Mouse (Mus musculus): ENCODE results near the gene Osgin1.

The Osgin1 gene

GRCm38 (mm10) chr8:119433582-119434174 is at the start of gene Osgin1:
Gene Osgin1 (plus strand): TSS chr8:119434124.
- no peak for DNase-seq (ENCODE audit: inconsistent age in 2 of 2, low spot score in 1 of 2)

GRCm38 (mm10) chr8:119384478-119384877 is 49.4 kb upstream of the Osgin1 start:
- DNase-seq (ENCODE audit: inconsistent age in 2 of 2, low spot score in 1 of 2): peak; percentile 52 to 91

- DNase-seq (ENCODE audit: inconsistent age in 2 of 2, low spot score in 1 of 2): no peak
These were observed 48.1 kb upstream of the Osgin1 start for GRCm38 (mm10) chr8:119385854-119386253.

- no peak for DNase-seq (ENCODE audit: inconsistent age in 2 of 2, low spot score in 1 of 2)
These were observed 46.9 kb upstream of the Osgin1 start for GRCm38 (mm10) chr8:119386988-119387387.

DNA sequence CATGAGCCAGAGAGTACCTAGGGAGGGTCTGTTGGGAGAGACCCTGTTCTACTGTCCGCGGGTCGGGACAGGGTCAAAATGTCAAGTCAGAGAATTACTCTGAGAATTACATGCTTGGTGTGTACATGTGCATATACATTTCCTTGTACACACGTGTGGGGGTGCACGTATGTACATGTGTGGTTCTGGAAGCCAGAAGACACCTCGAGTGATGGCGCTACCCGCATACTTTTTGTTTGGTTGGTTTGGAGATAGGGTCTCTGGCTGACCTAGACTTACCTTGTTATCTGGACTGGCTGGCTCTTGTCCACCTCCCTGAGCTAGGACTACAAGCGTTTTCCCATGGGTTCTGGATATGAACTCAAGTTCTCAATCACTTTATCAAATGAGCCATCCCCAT is 39.8 kb upstream of the Osgin1 start:
- peak in 1 of 2 experiments; percentile 35 for DNase-seq (ENCODE audit: inconsistent age in 2 of 2, low spot score in 1 of 2)

DNA sequence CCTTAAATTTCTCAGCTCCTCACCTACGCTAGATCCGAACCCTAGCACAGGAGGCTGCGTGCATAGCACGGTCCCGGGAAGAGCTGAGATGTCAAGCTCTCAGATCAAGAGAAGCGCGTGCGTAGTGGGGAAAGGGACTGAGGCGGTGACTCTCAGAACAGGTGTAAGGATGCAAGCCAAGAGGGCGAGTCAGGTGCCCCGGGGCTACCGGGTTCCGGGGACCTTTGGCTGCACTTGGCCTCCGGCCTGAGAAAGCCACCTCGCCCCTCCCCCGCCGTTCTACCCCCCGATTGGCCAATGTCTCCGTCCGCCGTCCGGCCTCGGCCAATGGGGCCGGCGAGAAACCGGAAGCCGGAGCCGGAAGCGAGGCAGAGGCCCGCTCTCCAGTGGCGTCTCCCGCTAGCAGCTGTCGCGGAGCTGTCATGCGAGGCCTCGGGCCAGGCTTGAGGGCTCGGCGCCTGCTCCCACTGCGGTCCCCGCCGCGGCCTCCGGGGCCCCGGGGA is 39.3 kb upstream of the Osgin1 start, which contains the start of gene Mlycd:
Gene Mlycd (plus strand): TSS at position 355 of the 503 bp plus-strand sequence.
- DNase-seq (ENCODE audit: inconsistent age in 2 of 2, low spot score in 1 of 2): peak; percentile 95 to 98

GRCm38 (mm10) chr8:119395072-119395950 is 38.6 kb upstream of the Osgin1 start:
- peak in 1 of 2 experiments; percentile 67 for DNase-seq (ENCODE audit: inconsistent age in 2 of 2, low spot score in 1 of 2)

DNA sequence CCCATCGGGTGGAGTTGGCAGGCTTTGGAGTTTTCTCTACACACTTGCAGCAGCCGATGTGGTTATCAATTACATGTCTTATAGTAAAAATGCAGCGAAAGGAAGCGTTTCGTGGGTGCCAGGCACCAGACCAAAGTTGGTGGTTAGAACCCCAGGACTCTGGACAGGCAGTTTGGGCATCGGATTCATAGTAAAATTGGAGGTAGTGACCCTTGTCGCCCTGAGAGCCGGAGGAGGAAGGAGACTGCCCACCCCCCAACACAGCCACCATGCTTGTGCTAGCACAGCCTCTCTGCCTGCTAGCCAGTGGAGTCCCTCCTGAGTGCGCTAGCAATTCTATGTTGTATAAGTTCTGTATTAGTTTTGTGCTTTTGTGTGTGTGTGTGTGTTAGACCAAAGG is 35.4 kb upstream of the Osgin1 start:
- no peak for DNase-seq (ENCODE audit: inconsistent age in 2 of 2, low spot score in 1 of 2)

- no peak for DNase-seq (ENCODE audit: inconsistent age in 2 of 2, low spot score in 1 of 2)
These were observed 34.7 kb upstream of the Osgin1 start for GRCm38 (mm10) chr8:119399255-119399654.

DNA sequence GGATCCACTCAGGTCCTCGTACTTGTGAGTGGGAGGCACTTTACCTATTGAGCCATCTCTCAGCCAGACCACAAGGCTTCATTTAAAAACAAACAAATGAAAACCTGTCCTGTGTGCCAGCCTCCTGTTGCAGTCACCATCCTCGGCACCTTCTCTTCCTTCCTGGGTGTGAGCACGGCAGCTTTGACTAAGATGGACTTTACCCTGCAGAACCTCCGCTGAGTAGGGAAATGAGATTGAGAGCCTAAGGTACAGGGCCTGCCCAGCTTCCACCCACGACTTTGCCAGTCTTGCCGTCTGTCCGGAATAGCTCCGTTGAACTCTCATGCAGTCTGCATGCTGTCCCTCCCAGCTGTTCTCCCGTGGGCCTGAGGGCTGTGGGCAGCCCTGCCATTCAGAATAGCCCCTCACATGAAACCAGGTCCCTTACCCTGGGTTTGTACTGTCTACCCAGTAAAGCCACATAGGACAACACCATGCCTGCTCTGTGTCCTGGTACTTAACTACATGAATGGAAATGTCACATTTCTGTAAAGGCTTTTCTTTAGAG is 33.7 kb upstream of the Osgin1 start:
- no peak for DNase-seq (ENCODE audit: inconsistent age in 2 of 2, low spot score in 1 of 2)

- no peak for DNase-seq (ENCODE audit: inconsistent age in 2 of 2, low spot score in 1 of 2)
These were observed 33.0 kb upstream of the Osgin1 start for GRCm38 (mm10) chr8:119400904-119401303.

DNA sequence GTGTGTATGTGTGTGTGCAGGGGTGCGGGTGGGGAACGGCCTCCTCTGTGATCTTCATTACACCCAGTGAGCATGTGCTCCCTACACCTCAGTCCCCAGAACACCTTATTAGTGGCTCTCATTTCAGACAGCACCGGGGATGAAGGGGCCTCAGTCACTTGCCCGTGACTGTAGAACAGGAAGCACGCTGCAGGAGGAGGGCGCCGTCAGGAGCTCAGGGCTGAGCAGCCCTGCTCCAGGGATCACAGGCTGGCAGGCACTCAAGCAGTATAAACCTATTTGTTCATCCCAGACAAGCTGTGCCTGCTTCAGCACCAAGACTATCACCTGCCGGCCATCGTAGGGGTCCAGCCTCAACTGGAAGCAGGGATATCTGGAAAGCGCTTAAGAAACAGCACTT is 30.0 kb upstream of the Osgin1 start:
- DNase-seq (ENCODE audit: inconsistent age in 2 of 2, low spot score in 1 of 2): no peak

DNA sequence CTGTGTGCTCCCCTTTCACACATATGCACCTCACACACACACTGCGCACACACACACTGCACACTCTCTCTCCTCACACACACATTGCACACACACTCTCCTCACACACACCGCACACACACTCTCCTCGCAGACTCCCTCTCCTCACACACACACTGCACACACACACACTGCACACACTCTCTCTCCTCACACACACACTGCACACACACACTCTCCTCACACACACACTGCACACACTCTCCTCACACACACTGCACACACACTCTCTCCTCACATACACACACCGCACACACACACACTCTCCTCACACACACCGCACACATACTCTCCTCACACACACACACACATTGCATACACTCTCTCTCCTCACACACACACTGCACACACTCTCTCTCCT is 29.3 kb upstream of the Osgin1 start:
- no peak for DNase-seq (ENCODE audit: inconsistent age in 2 of 2, low spot score in 1 of 2)

DNA sequence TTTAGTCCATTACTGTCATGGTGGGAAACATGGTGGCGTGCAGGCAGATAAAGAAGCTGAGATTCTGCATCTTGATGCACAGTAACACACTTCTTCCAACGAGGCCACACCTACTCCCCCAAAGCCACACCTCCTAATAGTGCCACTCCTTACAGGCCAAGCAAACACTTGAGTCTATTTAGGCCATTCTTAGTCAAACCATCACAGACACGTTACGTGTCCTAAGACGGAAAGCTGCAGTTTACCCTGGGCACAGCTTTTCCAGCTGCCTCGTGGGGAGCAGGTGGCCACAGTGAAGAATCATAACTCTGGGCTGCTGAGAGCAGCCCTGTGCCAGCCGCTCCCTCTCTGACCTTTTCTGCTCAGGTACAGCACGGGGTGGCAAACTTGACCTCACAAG is 25.6 kb upstream of the Osgin1 start:
- DNase-seq (ENCODE audit: inconsistent age in 2 of 2, low spot score in 1 of 2): no peak

DNA sequence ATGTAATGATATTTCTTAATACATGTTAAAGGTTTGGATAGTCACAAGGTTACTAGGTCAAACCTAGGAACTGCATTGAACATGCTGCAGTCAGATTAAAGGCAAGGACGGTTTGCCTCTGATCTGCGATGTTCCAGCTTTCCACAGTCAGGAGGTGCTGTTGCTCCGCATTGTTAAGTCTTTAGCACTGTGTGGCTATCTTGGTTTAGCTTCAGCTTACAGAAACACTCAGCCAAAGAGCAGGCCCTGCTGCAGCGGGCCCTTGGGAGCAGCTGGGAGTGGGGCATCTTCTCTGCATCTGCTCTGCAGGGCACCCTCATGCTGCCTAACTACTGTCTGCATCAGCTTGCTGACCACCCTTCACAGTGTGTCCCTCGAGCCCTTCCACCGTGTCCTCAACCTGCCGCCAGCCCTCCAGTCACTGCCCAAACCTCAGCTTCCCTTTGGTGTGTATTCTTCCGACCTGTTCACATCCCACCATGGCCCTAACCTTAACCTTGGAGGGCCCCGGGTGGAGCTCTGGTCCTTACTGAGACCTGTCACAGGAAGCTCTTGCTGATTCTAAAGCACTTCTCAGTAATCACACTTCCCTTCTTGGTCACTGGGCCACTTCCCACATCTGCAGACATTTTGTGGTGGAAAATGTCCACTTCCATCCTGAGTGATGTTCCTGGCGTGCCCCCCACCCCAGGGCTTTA is 21.7 kb upstream of the Osgin1 start:
- DNase-seq (ENCODE audit: inconsistent age in 2 of 2, low spot score in 1 of 2): peak in 1 of 2 experiments; percentile 61

DNA sequence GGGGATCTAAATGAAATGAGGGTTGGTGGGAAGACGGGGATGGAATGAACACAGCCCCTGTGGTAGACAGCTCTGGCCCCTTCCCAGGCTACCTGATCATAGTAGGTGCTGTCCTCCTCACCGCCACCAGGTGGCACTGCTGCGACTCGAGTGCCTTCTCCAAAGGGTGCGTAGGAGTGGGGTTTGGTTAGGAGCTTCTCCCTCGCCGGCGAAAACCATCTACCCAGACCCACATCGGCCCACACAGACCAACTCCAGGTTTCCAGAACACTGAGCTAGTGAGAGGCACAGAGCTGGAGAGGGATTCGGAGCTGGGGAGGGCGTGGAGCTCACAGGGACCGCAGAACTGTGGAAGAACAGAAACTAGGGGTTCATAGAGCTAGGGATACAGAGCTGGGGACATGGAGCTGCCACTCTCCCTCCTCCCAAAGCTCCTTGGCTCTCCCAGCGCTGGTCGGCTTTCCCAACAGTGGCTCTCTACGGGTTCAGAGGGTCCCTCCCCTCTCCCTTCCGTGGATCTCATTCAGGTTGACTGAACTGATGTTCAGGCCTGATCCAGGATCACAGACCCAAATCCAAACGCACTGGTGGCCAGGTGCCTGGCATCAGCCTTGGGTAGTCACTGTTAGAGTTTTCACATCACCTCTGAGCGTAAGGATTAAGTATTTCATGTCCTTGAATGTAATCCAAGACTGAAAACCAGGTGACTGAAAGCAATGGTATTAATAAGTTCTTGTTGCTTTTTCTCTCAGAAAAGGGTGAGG is 21.0 kb upstream of the Osgin1 start:
- peak; percentile 81 to 93 for DNase-seq (ENCODE audit: inconsistent age in 2 of 2, low spot score in 1 of 2)

DNA sequence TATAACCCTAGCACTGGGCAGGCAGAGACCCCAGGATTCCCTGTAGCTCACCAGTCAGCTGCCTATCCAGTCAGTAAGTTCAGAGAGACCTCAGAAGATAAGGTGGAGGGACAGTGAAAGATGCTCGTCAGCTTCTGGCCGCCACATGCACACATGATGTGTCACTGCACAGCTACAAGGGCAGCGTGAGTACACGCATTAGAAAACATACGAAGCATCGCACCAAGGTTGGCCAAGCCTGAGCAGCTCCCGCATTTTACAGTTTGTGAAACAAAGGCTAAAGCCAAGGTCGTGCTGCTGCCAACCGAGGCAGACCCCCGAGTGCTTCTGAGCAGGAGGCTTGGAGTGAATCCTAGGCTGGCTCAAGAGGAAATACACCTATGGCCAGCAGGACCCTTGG is 20.3 kb upstream of the Osgin1 start:
- DNase-seq (ENCODE audit: inconsistent age in 2 of 2, low spot score in 1 of 2): peak; percentile 72 to 81

DNA sequence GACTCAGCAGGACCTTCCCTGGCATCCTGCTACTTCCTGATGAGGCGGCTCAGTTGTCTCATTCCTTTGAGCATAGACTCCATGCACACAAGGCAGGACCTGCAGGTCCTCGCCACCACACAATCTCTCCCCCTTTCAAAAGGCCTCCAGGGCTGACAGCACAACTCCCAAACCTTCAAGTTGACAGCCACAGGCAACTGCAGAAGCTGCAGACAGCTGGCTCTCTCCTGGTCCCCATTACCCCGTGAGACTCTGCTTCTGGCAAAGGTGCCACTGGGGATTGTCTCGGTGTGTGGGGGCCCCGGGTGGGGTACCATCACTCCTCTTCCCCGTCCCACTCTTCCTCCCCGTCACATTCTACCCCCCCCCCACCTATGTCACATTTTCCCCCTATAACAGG is 13.6 kb upstream of the Osgin1 start:
- DNase-seq (ENCODE audit: inconsistent age in 2 of 2, low spot score in 1 of 2): no peak

DNA sequence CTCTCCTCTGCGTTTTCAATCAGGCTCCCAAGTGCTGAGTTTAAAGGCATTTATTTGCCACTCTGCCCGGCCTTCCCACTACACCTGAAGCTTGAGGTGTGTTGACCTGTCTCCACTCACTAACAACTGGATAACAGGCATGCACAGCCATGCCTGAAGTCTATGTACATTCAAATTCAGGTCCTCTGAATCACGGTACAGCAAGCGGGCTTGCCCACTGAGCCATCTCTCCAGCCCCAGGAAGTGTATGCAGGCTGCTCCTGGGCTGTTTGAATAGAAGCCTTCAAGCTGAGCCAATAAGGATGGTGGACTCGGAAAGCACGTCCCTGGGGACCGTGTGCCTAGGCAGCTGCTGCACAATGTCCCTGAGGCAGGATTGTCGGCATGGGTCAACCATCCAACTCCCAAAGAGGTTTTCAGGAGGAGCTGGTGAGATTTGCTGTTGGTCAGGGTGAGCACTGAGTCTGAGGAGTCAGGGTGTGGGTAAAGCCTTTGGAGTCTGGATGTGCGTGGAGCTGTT is 12.3 kb upstream of the Osgin1 start:
- DNase-seq (ENCODE audit: inconsistent age in 2 of 2, low spot score in 1 of 2): no peak

- DNase-seq (ENCODE audit: inconsistent age in 2 of 2, low spot score in 1 of 2): peak; percentile 65 to 87
These were observed 11.7 kb upstream of the Osgin1 start for GRCm38 (mm10) chr8:119422123-119422711.
